Mouse (Mus musculus): ENCODE results near the gene Atp6v0d1. TPM values are rescaled to one million over a fixed set of nuclear protein-coding genes. Genes with fewer than 3 reads are reported as not detected.

Gene Atp6v0d1
- polyA plus RNA-seq, 1 experiment = 110 TPM

DNA sequence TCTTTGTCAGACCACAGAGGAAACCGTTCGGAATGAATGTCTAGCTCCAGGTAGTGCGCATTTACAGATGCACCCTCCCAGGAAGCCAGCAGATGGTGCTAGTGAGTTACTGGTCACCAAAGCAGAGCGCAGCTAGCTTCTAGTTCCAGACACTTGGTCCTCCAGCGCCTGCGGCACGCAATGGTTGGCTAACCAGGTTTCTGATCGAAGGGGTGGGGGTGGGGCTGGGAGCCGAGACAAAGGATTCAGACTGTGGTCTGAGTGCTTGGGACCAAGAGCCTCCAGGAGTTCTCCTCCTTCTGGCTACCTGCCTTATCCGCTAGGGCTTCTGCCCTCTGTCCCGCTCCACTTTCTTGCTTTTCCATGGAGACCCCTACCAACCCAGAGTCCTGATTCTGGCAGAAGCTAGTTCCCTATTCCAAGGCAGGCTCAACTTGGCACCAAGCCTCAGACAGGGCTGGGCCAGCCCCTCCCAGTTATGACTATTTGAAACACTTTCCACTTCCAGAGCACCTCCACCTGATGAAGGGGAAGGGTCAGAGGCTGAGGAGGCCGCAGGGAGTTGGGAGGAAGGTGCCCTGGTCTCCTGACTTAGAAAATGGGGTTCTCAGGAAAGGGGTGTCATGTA is 49.7 kb downstream of the Atp6v0d1 start:
- DNase-seq (ENCODE audit: low read depth, low spot score) = no peak

DNA sequence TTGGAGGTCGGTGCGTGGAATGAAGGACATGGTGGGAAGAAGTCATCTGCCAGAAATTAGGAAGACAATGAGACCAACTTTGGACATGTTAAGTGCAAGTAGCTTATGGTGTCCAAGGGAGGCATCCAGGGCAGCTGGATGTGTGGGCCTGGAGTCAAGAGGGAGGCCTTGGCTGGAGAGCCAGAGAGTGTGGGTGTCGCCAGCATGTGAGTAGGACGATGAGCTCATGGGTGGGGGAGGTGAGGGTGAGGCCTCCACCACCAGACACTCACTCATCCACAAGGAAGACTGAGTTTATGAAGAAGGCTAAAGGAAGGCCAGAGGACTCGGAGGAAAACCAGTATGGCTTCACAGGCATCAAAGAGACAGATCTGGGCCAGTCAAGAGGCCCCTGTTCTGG is 51.2 kb downstream of the Atp6v0d1 start:
- DNase-seq (ENCODE audit: low read depth, low spot score) = no peak
- WGBS = 61% methylated on average over 5 of the region's 5 CpGs

More for the DNA sequence above, 49.7 kb downstream of the Atp6v0d1 start:
- WGBS = 10% methylated on average over 12 of the region's 12 CpGs

DNA sequence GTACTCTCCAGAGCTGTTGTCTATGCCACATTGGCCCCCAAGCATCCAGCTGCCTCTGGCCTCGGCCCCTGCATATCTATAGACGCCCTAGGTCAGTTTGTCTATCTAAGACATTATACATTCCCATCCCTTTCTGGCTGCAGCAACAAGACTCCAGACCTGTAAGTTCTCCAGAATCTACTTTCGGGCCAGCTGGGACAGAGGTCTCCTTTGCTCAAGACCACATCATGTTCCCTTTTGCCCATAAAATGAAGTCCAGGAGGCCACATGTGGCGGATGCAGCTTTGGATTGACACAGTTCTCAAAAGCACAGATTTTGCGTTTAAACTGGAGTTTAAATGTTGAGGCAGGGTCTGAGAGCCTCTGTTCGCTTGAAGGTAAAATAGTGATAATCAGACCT is 51.7 kb downstream of the Atp6v0d1 start:
- DNase-seq (ENCODE audit: low read depth, low spot score) = no peak
- 88% methylated on average over 6 of the region's 6 CpGs for WGBS

- DNase-seq (ENCODE audit: low read depth, low spot score) = no peak
- WGBS = 17% methylated on average over 12 of the region's 12 CpGs
Observed at GRCm38 (mm10) chr8:105509997-105510735, 55.7 kb downstream of the Atp6v0d1 start.

DNA sequence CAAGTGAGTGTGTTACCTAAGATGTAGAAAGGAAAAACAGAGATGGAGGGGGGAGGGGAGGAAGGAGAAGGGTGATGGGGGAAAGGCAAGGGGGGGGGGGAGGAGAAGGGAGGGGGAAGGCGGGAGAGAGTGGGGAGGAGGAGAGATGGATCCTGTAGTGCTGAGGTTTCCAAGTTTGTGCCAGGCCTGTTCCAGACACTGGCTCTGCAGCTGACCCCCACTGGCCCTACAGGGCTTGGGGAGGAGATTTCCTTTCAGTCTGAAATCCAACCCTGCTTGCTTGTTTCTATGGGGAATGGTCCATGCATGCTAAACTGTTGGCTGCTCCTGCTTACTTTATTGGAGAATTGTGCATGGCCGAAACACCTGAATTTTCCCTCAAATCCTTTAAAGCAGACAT is 57.1 kb downstream of the Atp6v0d1 start:
- DNase-seq (ENCODE audit: low read depth, low spot score) = no peak
- 93% methylated on average over 1 of the region's 2 CpGs for WGBS

DNA sequence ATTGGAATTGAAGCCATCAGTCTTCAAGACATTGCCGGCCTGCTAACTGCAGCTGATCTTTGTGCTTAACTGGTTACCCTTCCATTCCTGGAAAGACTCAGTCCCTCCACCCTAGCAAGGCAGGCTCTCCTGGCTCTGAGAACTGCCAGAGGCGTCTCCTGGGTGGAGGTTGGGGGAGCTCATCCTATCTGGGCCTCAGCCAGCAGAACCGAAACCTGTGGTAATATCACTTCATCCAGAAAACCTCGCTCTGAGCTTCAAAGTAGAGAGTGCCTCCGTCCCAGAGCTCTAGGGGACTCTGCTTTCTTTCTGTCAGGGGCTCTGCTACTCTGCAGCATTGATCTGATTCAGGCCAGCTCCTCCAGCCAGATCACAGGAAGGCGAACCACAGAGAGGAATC is 58.9 kb downstream of the Atp6v0d1 start:
- DNase-seq (ENCODE audit: low read depth, low spot score) = no peak
- WGBS = 76% methylated on average over 6 of the region's 6 CpGs

GRCm38 (mm10) chr8:105504617-105505016 is 61.2 kb downstream of the Atp6v0d1 start:
- WGBS = 84% methylated on average over 3 of the region's 3 CpGs
- no peak for DNase-seq (ENCODE audit: low read depth, low spot score)

- no peak for DNase-seq (ENCODE audit: low read depth, low spot score)
- 61% methylated on average over 12 of the region's 12 CpGs for WGBS
Observed at GRCm38 (mm10) chr8:105499787-105500186, 66.1 kb downstream of the Atp6v0d1 start.

DNA sequence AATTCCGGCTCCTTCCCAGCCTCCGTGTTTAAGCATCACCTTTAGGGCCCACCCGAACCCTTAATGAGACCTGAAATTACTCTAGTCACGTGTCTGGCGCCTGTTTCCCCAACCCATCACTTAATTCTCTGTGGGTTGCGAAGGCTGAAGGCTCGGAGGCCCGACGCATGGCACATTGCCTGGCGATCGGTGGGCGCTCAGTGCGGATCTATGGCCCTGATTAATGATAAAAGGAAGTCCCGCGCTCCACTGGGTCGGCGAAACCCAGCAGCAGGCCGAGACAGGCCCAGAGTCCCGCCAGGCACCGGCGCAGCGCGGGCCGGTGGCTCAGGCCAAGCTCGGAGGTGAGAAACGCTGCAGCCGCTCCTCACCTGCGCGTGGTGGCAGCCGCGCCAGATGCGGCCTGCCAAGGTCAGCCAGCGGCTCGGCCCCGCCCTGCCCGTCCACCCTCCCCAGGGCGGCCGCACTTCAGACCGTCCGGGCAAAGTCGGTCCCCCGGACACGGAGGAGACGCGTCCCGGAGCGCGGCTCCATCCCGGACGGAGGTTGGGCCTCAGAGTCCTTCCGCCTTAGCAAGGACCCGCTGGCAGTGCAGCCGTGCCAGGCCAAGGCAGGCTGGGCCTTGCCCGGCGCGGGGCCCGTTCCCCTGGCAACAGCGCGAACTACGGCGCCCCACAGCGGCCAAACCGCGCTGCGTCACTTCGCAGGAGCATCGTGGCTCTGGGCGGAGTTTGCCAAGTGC is 69.2 kb downstream of the Atp6v0d1 start, which contains the start of gene Zdhhc1:
Gene Zdhhc1, minus strand, starts transcription at position 464 of the 742 bp plus-strand sequence.
- 1% methylated on average over 68 of the region's 68 CpGs for WGBS
- no peak for DNase-seq (ENCODE audit: low read depth, low spot score)

GRCm38 (mm10) chr8:105495350-105496302 is 70.2 kb downstream of the Atp6v0d1 start:
- no peak for DNase-seq (ENCODE audit: low read depth, low spot score)
- 43% methylated on average over 17 of the region's 17 CpGs for WGBS

DNA sequence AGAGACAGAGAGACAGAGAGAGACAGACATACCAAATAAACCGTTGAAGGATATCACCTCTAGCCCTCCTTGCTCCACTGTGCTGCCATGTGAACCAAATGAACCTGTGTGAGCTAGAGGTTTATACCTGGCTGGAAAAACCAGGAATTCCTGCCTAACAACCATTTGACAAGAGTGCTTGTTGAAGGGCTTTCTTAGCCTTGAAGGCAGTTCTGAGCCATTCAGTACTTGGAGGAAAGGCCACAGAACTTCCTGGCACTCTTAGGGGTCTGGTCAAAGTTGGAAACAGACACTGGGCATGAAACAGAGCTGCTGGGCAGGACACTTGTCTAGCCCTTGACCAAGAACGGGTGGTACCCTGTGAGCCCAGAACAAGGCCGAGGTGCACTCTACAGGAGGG is 71.3 kb downstream of the Atp6v0d1 start:
- no peak for DNase-seq (ENCODE audit: low read depth, low spot score)
- WGBS = 82% methylated on average over 3 of the region's 3 CpGs

GRCm38 (mm10) chr8:105493495-105493894 is 72.4 kb downstream of the Atp6v0d1 start:
- no peak for DNase-seq (ENCODE audit: low read depth, low spot score)
- WGBS = 73% methylated on average over 3 of the region's 3 CpGs

DNA sequence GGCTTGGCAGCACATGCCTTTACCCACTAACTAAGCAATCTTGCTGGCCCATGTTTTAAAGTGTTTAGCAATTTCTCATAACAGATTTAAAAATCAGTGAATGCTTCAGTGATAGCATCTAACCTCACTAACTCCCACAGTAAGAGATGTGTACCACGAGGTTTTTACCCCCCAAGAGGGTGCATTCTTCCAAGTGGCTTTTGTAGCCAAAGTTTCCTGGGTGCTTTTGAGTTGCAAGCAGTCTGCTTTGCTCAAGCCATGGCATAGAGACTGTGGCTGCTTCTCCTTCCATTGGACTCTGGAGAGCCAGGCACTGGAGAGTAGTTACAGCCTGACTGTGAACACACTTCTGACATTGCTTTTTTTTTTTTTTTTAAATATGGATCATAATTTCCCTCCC is 76.6 kb downstream of the Atp6v0d1 start:
- DNase-seq (ENCODE audit: low read depth, low spot score) = no peak
- WGBS = 60% methylated on average over 1 of the region's 1 CpGs

- WGBS = 55% methylated on average over 3 of the region's 3 CpGs
- DNase-seq (ENCODE audit: low read depth, low spot score) = no peak
Observed at GRCm38 (mm10) chr8:105488082-105488481, 77.8 kb downstream of the Atp6v0d1 start.

DNA sequence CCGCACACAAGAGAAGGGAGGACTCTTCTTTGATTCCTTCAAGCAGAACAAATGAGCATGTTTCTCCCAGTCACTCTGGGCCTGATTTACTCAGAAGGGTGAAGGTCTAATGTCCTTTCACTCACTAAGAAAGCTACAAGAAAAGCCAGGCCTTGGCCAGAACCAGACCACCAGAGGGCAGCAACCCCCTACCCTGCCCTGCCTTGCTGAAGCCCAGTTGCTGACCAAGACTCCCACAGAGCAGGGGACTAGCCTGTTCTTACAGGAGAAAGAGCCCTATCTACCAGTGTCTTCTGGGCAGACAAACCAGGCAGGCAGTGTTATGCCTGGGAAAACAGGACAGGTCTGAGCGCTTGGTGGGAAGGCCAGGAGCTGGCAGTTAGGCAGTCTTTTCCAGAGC is 81.5 kb downstream of the Atp6v0d1 start:
- no peak for DNase-seq (ENCODE audit: low read depth, low spot score)
- WGBS = 69% methylated on average over 2 of the region's 2 CpGs

- 73% methylated on average over 3 of the region's 3 CpGs for WGBS
Observed at GRCm38 (mm10) chr8:105484030-105484368, 81.8 kb downstream of the Atp6v0d1 start.

DNA sequence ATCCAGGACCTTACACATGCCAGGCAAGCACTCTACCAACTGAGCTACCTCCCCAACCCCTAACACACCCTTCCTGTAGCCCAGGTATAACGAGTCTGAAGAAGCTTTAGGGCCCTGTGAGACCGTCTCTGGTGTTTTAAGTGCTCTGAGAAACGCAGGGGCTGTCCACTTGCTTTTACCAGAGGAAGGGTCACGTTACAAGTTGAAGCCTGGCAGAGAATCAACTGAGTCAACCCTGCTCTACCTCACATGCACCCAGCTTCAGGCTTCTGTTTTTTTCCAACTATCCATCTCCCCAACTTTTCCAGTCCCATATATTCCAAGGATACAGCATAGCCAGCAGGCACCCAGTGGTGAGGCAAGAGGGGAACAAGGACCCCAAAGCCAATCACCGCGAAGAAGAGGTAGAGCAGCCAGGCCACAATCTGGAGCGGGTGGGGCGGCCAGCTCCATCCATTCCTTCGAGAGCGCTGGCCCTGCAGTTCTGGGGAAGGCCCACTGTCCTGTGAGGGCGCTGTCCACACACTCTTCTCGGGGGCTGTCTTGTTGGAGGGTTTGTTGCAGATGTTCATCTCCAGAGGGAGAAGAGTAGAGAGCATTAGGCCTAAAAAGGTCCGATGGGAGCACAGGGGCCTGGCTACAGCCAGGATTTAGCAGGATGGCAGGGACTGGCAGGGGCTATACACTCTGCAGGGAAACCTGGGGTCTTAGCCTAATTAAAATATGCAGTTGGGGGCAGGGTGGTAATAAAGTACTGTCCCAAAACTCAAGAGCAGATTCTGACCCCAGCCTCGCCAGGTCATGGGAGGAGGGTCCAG is 82.4 kb downstream of the Atp6v0d1 start:
- 63% methylated on average over 14 of the region's 14 CpGs for WGBS
- DNase-seq (ENCODE audit: low read depth, low spot score) = no peak

More at GRCm38 (mm10) chr8:105484030-105484368, 81.8 kb downstream of the Atp6v0d1 start:
- no peak for DNase-seq (ENCODE audit: low read depth, low spot score)

DNA sequence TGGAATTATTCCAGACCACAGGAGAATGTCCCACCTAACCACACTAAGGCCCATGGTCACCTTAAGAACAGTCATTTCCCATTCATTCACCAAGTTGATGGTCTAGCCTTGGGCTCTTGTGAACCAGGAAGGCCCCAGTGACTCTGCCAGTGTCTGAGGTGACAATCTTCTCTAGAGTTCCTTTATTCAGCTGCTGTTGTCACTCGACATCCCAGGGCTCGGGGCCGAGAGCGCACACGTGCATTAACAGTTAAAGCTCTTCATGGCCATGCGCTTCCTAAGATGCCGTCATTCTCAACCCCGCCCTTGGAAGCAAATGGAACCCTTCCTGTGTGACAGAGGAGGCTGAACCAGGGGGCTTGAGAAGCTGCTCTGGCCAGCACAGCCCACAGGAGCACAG is 83.7 kb downstream of the Atp6v0d1 start:
- WGBS = 84% methylated on average over 8 of the region's 8 CpGs
- DNase-seq (ENCODE audit: low read depth, low spot score) = no peak

DNA sequence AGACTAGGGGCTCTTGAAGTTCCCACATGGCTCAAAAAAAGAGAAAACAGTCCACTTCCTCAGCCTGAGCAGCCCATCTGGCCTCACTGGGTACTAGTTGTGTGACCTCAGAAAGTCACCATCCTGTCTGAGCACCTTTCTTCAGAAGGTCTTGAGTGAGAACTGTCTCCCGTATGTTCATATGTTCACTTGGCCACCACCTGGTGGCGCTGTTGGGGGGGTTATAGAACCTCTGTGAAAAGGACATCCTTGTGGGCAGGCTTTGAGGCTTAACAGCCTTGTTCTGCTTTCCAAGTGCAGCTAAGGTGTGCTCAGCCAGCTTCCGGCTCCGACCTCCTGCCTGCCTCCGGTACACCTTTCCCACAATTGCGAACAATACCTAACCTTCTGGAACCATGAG is 84.4 kb downstream of the Atp6v0d1 start:
- no peak for DNase-seq (ENCODE audit: low read depth, low spot score)
- WGBS = 74% methylated on average over 6 of the region's 6 CpGs

Measured in large intestine, adult 2 months (tissue).